Mouse (Mus musculus) urinary bladder, adult 2 months (tissue): Measurements from ENCODE around the gene Aarsd1. TPM values are rescaled to one million over a fixed set of nuclear protein-coding genes. Genes with fewer than 3 reads are reported as not detected.
"Not testable (repeated sequence)": the region's sequence is repeated elsewhere in the genome, so short reads cannot be mapped to it uniquely, and the experiment has no call there.

Experiments used
- DNase-seq: peaks from one replicate; pipeline ENCODE4 v3.0.0; 2022; ENCODE audit warnings: low spot score
- polyA plus RNA-seq: library from polyadenylated mRNA; depleted of rRNA; stranded (reverse); fragments of >200 nt; gene quantifications from 2 replicates; pipeline ENCODE4 v1.2.3, GENCODE M21; 2012; rRNA removed

Gene Aarsd1
- polyA plus RNA-seq, 1 experiment = 26.1 TPM

GRCm38 (mm10) chr11:101378926-101379325 is 38.5 kb downstream of the Aarsd1 start:
- no peak for DNase-seq

GRCm38 (mm10) chr11:101378196-101378595 is 39.2 kb downstream of the Aarsd1 start:
- DNase-seq = not testable (repeated sequence)

GRCm38 (mm10) chr11:101374421-101374938 is 42.9 kb downstream of the Aarsd1 start:
- no peak for DNase-seq

GRCm38 (mm10) chr11:101370141-101370540 is 47.3 kb downstream of the Aarsd1 start:
- DNase-seq = no peak

GRCm38 (mm10) chr11:101367326-101367935 is 50.0 kb downstream of the Aarsd1 start, which contains the start of gene G6pc:
Gene G6pc, plus strand, starts transcription at chr11:101367561.
- no peak for DNase-seq

- no peak for DNase-seq
Observed at GRCm38 (mm10) chr11:101364531-101364931, 52.9 kb downstream of the Aarsd1 start.

- no peak for DNase-seq
Observed at GRCm38 (mm10) chr11:101360651-101361113, 56.7 kb downstream of the Aarsd1 start.

- no peak for DNase-seq
Observed at GRCm38 (mm10) chr11:101359776-101360175, 57.6 kb downstream of the Aarsd1 start.

GRCm38 (mm10) chr11:101357505-101358182 is 59.8 kb downstream of the Aarsd1 start:
- DNase-seq = no peak

Other genes starting within 250 kb of the Aarsd1 start
- gene Cntnap1, start 247.1 kb downstream of the Aarsd1 start, polyA plus RNA-seq = 4.2 and 5.8 TPM in 2 replicates
- 33.9 and 35.6 TPM in 2 replicates for gene Plekhh3, start 246.3 kb downstream of the Aarsd1 start, polyA plus RNA-seq
- gene Ccr10, start 242.2 kb downstream of the Aarsd1 start, polyA plus RNA-seq = 0.19 and 0.21 TPM in 2 replicates
- gene Ezh1, start 191.2 kb downstream of the Aarsd1 start, polyA plus RNA-seq = 45.0 and 45.7 TPM in 2 replicates
- gene Ramp2, start 171.6 kb downstream of the Aarsd1 start, polyA plus RNA-seq = 79.5 and 82.0 TPM in 2 replicates
- gene Vps25, start 163.9 kb downstream of the Aarsd1 start, polyA plus RNA-seq = 73.3 and 91.1 TPM in 2 replicates
- 7.4 and 10.6 TPM in 2 replicates for gene Wnk4, start 157.0 kb downstream of the Aarsd1 start, polyA plus RNA-seq
- gene Cntd1, start 138.6 kb downstream of the Aarsd1 start, polyA plus RNA-seq = 1.4 and 1.5 TPM in 2 replicates
- gene Coa3, start 138.5 kb downstream of the Aarsd1 start, polyA plus RNA-seq = 155 and 156 TPM in 2 replicates
- gene Becn1, start 115.3 kb downstream of the Aarsd1 start, polyA plus RNA-seq = 147 and 154 TPM in 2 replicates
- 60.6 and 68.7 TPM in 2 replicates for gene Psme3, start 101.4 kb downstream of the Aarsd1 start, polyA plus RNA-seq
- gene Aoc2, start 92.6 kb downstream of the Aarsd1 start, polyA plus RNA-seq = 3.8 and 4.8 TPM in 2 replicates
- 59.2 and 75.5 TPM in 2 replicates for gene Aoc3, start 87.0 kb downstream of the Aarsd1 start, polyA plus RNA-seq
- gene G6pc, start 50.1 kb downstream of the Aarsd1 start, polyA plus RNA-seq = not detected in 2 replicates
- gene Gm27029, start 7.2 kb upstream of the Aarsd1 start, polyA plus RNA-seq = 0.95 and 1.0 TPM in 2 replicates
- 22.1 and 22.9 TPM in 2 replicates for gene Rundc1, start 7.5 kb upstream of the Aarsd1 start, polyA plus RNA-seq
- 21.1 and 28.2 TPM in 2 replicates for gene Ptges3l, start 7.7 kb upstream of the Aarsd1 start, polyA plus RNA-seq
- 932 and 1,046 TPM in 2 replicates for gene Rpl27, start 24.7 kb upstream of the Aarsd1 start, polyA plus RNA-seq
- gene Ifi35, start 30.8 kb upstream of the Aarsd1 start, polyA plus RNA-seq = 66.6 and 79.9 TPM in 2 replicates
- gene Rnd2, start 47.4 kb upstream of the Aarsd1 start, polyA plus RNA-seq = 19.2 TPM in 2 replicates
- gene Vat1, start 48.6 kb upstream of the Aarsd1 start, polyA plus RNA-seq = 172 and 197 TPM in 2 replicates
- gene Brca1, start 134.3 kb upstream of the Aarsd1 start, polyA plus RNA-seq = 0.43 and 0.59 TPM in 2 replicates
- gene Nbr1, start 134.5 kb upstream of the Aarsd1 start, polyA plus RNA-seq = 85.6 and 91.1 TPM in 2 replicates
- gene Tmem106a, start 164.6 kb upstream of the Aarsd1 start, polyA plus RNA-seq = 31.8 and 34.3 TPM in 2 replicates
- not detected in 2 replicates for gene Gm11634, start 181.6 kb upstream of the Aarsd1 start, polyA plus RNA-seq
- gene Rdm1, start 209.6 kb upstream of the Aarsd1 start, polyA plus RNA-seq = 34.4 and 37.5 TPM in 2 replicates
- gene Arl4d, start 247.9 kb upstream of the Aarsd1 start, polyA plus RNA-seq = 41.9 and 52.2 TPM in 2 replicates